Mouse (Mus musculus) left cerebral cortex, adult 2 months (tissue): Measurements from ENCODE around the gene Hnrnpf. TPM values are rescaled to one million over a fixed set of nuclear protein-coding genes. Genes with fewer than 3 reads are reported as not detected.
A peak's percentile ranks its signal among the peaks of the same experiment; 100 is the strongest.

Experiments used
- DNase-seq, 2 experiments: peaks; one replicate each; pipeline ENCODE4 v3.0.0; 2021 to 2022; ENCODE audit warnings: low spot score in 2 of 2, mixed read lengths in 1 of 2; ENCODE audit errors: extremely low spot score in 1 of 2
- H3K27ac ChIP-seq: fragments of 200-600 bp; 2 replicates; pipeline ENCODE4 v1.8.1; 2022
- H3K4me3 ChIP-seq: fragments of 200-600 bp; 2 replicates; pipeline ENCODE4 v1.8.1; 2022
- CTCF ChIP-seq: fragments of 200-600 bp; IDR thresholded peaks from 2 replicates; pipeline ENCODE4 v1.8.1; 2022; ENCODE audit warnings: antibody characterized with exemption, mild to moderate bottlenecking, moderate library complexity
- intact Hi-C: fragments of 180-260 bp; cut with DNase I; formaldehyde crosslinking; loops from one replicate; pipeline ENCODE4 v1.15.1; 2025
- microRNA-seq, 2 experiments: library from miRNA; unstranded; fragments of <30 nt; microRNA quantifications; one replicate each; pipeline ENCODE4 v1.2.0; 2021
- total RNA-seq, 2 experiments: library from RNA; stranded (reverse); gene quantifications; 2 replicates each; pipeline ENCODE4 v1.2.3; 2021

Hnrnpf gene
- total RNA-seq, 2 experiments from 2014 or later, result 111 to 116 TPM

DNA sequence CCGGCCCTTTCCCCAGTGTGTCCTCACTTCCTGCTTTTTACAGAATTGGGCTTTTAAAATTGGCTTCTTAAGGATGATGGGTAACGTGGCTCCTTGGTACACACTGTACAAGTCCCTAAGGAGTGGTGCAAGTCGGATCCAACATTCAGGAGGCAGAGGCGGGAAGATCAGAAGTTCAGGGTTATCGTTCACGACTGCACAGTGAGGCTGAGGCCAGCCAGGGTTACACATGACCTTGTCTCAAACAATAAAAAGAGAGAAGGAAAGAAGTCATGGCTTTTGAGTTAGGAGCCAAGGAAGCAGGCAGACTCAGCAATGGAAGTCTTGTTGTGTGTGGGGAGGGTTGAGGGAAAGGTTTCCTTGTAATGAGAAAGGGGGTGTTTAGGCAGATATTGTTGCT, 56.0 kb downstream of the Hnrnpf start:
- Histone ChIP-seq H3K4me3 (no peak overlapping the region), H3K27ac (no peak overlapping the region)
- intact Hi-C loops, result no loop called here
- TF ChIP-seq CTCF, result no peak
- no peak for DNase-seq

GRCm38 (mm10) chr6:117956851-117957501, 56.9 kb downstream of the Hnrnpf start:
- intact Hi-C loops, result no loop called here
- DNase-seq, result no peak
- H3K27ac ChIP-seq, result no peak overlapping the region
- TF ChIP-seq CTCF, result peak; percentile 1; the same call in 1 of the 2 replicates
- no peak overlapping the region for H3K4me3 ChIP-seq

DNA sequence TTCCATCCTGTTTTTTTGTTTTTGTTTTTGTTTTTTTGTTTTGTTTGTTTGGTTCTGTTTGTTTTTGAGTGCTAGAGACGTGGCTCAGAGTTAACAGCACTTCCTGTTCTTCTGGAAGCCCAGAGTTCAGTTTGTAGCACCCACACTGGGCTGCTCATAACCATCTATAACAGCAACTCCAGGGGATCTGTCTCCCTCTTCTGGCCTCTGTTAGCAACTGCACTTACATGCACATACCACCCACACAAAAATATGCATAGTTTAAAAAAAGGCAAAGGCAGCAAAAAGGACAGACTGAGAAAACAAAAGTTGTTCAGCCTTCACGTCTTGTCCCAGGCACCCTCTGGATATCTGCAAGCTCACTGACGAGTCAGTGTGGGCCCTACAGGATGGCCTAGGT, 63.1 kb downstream of the Hnrnpf start:
- DNase-seq, result no peak
- intact Hi-C loops, result no loop called here
- Histone ChIP-seq H3K27ac (no peak overlapping the region), H3K4me3 (no peak overlapping the region)
- peak; percentile 23 for TF ChIP-seq CTCF

DNA sequence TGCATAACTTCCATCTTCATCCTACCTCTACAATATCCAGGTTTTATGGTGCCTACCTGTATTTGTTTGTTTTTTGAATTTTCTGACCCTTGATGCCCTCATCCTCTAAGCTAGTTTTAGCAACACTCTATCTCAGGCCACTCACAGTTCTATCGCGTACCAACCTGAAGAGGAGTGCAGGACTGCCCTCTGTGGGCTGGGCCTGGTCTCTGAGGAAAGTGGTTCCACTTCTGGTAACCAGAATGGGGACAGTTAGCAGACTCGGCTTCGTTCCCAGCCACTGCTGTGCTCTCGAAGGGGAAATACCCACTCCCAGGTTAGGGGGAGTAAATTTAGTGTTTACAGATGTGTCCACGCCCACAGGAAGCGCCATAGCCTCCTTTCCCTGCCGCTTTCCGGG, 66.6 kb downstream of the Hnrnpf start:
- no peak overlapping the region for H3K27ac ChIP-seq
- intact Hi-C loops, result no loop called here
- no peak overlapping the region for H3K4me3 ChIP-seq
- TF ChIP-seq CTCF, result no peak; the same call in 1 of the 2 replicates
- DNase-seq, result no peak

Small RNA genes lying within 50 kb of the gene (microRNA-seq; reads per million reads assigned to microRNA genes)
- gene Gm25535, result 0 reads per million in 2 experiments

Other genes starting within 250 kb of the Hnrnpf start
- 10 to 100 TPM; 53.6 to 60.3 TPM for gene Zfp637, start 59.1 kb upstream of the Hnrnpf start, total RNA-seq
- 10 to 100 TPM; 44.7 to 49.2 TPM for gene Zfp239, start 38.2 kb upstream of the Hnrnpf start, total RNA-seq
- gene Fxyd4, start 37.4 kb downstream of the Hnrnpf start, total RNA-seq, result not detected
- 100 to 1,000 TPM; 208 to 213 TPM for gene Rasgef1a, start 111.1 kb downstream of the Hnrnpf start, total RNA-seq
- gene Csgalnact2, start 238.8 kb downstream of the Hnrnpf start, total RNA-seq, result 10 to 100 TPM; 12.3 to 13.4 TPM